Mouse (Mus musculus): ENCODE measurements at regions not wholly inside any gene's neighbourhood (a gene's known extent, or its start where the extent isn't known, plus 50 kb on each side); places are given as distances from the start of the nearest gene placed in this dataset.

DNA sequence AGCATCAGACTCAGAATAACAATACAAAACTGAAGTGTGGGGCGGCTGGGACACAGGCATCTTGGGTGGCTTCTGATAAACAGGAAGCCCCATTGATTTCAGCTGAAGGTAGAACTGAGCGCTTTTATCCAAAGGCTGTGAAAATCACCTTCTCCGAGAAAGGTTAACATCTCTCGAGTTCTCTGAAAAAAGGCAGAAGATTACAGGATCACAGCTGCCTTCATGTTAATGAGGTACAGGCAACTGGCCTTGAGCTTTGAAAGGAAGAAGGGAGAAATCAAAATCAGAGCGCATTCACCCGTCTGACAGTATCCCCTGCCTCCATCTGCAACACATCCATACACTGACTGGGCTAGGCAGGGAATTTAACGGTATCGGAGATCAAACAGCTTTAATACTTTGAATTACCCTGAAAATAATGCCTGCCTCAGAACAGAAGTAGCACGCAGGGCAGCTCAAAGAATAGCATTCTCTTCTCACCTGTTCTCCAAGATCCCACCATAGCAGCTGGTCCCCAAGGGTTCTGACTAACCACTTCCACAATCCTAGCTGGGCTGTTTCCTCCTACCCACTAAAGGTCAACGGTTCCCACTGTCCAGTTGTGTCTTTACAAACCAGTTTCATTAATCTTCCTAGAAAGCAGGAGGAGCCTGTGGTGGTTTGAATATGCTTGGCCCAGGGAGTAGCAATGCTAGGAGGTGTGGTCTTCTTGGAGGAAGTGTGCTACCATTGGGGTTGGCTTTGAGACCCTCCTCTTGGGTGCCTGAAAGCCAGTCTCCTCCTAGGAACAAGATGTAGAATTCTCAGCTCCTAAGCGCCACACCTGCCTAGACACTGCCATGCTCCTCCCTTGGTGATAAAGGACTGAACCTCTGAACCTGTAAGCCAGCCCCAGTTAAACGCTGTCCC lies 141.6 kb downstream of the Sox4 start:
- 65% methylated on average over 12 of the region's 12 CpGs for WGBS
- H3K9me3 ChIP-seq (replicated peaks; ENCODE audit: control insufficient read depth, low read length): no peaks in the 10 kb centered on the region
- no peaks in the 10 kb centered on the region for H3K4me1 ChIP-seq (ENCODE audit: control insufficient read depth, insufficient read depth)
- H3K4me3 ChIP-seq (ENCODE audit: low read depth, low read length): no peak overlapping the region
- H3K27me3 ChIP-seq (ENCODE audit: control insufficient read depth, insufficient read depth, low read length): no peaks in the 10 kb centered on the region
- no peak overlapping the region for H3K9ac ChIP-seq (replicated peaks; ENCODE audit: low read depth, low read length)
- no peaks in the 10 kb centered on the region for H3K36me3 ChIP-seq (replicated peaks; ENCODE audit: control insufficient read depth, insufficient read depth, low read length)
- H3K27ac ChIP-seq (ENCODE audit: low read depth): no peak overlapping the region
- ATAC-seq (ENCODE audit: insufficient read depth, low read depth) (no peak), DNase-seq (ENCODE audit: low spot score) (no peak)
- TF ChIP-seq EP300 (IDR thresholded peaks at IDR 0.05; ENCODE audit: low read depth): no peak
- TF ChIP-seq CTCF (IDR thresholded peaks at IDR 0.05; ENCODE audit: low read depth): no peak
- no peak overlapping the region for H3K4me2 ChIP-seq (ENCODE audit: low read depth, low read length)

DNA sequence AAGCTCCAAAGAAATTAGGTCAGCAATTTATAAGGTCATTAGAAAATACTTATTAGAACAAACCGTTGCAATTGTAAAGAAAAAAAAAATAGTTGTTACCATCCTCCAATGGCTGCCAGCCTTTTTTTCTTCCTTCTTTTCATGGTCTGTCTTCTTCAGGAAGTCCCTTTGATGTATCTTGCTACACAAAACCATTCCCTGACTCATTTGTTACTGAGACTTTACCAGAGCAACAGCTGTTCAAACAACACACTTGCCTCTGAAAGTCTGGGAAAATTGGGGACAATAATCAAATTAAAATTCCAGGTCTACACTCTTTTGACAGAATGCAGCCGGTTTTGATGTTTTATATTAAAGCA lies 142.5 kb downstream of the Sox4 start:
- no peaks in the 10 kb centered on the region for H3K4me1 ChIP-seq (ENCODE audit: control insufficient read depth, insufficient read depth)
- H3K9me3 ChIP-seq (replicated peaks; ENCODE audit: control insufficient read depth, low read length): no peaks in the 10 kb centered on the region
- ATAC-seq (ENCODE audit: insufficient read depth, low read depth) (no peak), DNase-seq (ENCODE audit: low spot score) (no peak)
- H3K36me3 ChIP-seq (replicated peaks; ENCODE audit: control insufficient read depth, insufficient read depth, low read length): no peaks in the 10 kb centered on the region
- 32% methylated on average over 2 of the region's 2 CpGs for WGBS
- TF ChIP-seq EP300 (IDR thresholded peaks at IDR 0.05; ENCODE audit: low read depth): no peak
- TF ChIP-seq CTCF (IDR thresholded peaks at IDR 0.05; ENCODE audit: low read depth): no peak
- no peak overlapping the region for H3K9ac ChIP-seq (replicated peaks; ENCODE audit: low read depth, low read length)
- H3K4me3 ChIP-seq (ENCODE audit: low read depth, low read length): no peak overlapping the region
- H3K27ac ChIP-seq (ENCODE audit: low read depth): no peak overlapping the region
- H3K4me2 ChIP-seq (ENCODE audit: low read depth, low read length): no peak overlapping the region
- no peaks in the 10 kb centered on the region for H3K27me3 ChIP-seq (ENCODE audit: control insufficient read depth, insufficient read depth, low read length)

GRCm38 (mm10) chr13:28810326-28811080 lies 143.0 kb downstream of the Sox4 start:
- no peak for DNase-seq (ENCODE audit: low spot score)
- Histone ChIP-seq H3K36me3 (replicated peaks; ENCODE audit: control insufficient read depth, insufficient read depth, low read length) (no peaks in the 10 kb centered on the region), H3K4me2 (ENCODE audit: low read depth, low read length) (no peak overlapping the region), H3K9ac (replicated peaks; ENCODE audit: low read depth, low read length) (no peak overlapping the region), H3K4me1 (ENCODE audit: control insufficient read depth, insufficient read depth) (no peaks in the 10 kb centered on the region), H3K4me3 (ENCODE audit: low read depth, low read length) (no peak overlapping the region), H3K27ac (ENCODE audit: low read depth) (no peak overlapping the region), H3K9me3 (replicated peaks; ENCODE audit: control insufficient read depth, low read length) (no peaks in the 10 kb centered on the region), H3K27me3 (ENCODE audit: control insufficient read depth, insufficient read depth, low read length) (no peaks in the 10 kb centered on the region)
- TF ChIP-seq EP300 (IDR thresholded peaks at IDR 0.05; ENCODE audit: low read depth) (no peak), CTCF (IDR thresholded peaks at IDR 0.05; ENCODE audit: low read depth) (no peak)
- WGBS: 68% methylated on average over 6 of the region's 6 CpGs
- ATAC-seq (ENCODE audit: insufficient read depth, low read depth): no peak

DNA sequence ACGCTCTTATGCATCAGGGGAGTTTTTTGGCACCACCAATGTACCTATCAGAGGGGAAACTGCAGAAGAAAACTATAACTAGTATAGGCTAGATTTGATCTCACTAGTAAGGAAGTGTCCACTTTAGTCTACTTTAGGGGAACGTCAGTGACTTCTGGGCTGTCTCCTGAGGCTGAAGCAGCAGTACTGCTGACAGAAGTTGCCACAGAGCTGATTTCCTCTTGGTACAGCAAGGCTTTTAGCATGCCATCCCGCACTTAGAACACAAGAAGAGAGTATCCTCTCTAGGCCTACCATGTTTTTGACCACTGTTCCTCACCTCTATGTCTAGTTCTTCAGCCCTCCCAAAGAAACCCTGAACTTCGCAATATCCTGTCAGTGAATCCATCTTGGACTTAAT lies 148.2 kb downstream of the Sox4 start:
- no peak for ATAC-seq (ENCODE audit: insufficient read depth, low read depth)
- Histone ChIP-seq H3K27me3 (ENCODE audit: control insufficient read depth, insufficient read depth, low read length) (no peaks in the 10 kb centered on the region), H3K27ac (ENCODE audit: low read depth) (no peak overlapping the region), H3K4me2 (ENCODE audit: low read depth, low read length) (no peak overlapping the region), H3K9ac (replicated peaks; ENCODE audit: low read depth, low read length) (no peak overlapping the region), H3K4me1 (ENCODE audit: control insufficient read depth, insufficient read depth) (peaks cover 10% of the 10 kb centered on the region; the same call in 1 of the 2 replicates), H3K9me3 (replicated peaks; ENCODE audit: control insufficient read depth, low read length) (no peaks in the 10 kb centered on the region), H3K36me3 (replicated peaks; ENCODE audit: control insufficient read depth, insufficient read depth, low read length) (no peaks in the 10 kb centered on the region), H3K4me3 (ENCODE audit: low read depth, low read length) (no peak overlapping the region)
- 70% methylated on average over 4 of the region's 4 CpGs for whole genome bisulfite sequencing
- DNase-seq (ENCODE audit: low spot score): no peak
- no peak for TF ChIP-seq CTCF (IDR thresholded peaks at IDR 0.05; ENCODE audit: low read depth)
- no peak for TF ChIP-seq EP300 (IDR thresholded peaks at IDR 0.05; ENCODE audit: low read depth)

DNA sequence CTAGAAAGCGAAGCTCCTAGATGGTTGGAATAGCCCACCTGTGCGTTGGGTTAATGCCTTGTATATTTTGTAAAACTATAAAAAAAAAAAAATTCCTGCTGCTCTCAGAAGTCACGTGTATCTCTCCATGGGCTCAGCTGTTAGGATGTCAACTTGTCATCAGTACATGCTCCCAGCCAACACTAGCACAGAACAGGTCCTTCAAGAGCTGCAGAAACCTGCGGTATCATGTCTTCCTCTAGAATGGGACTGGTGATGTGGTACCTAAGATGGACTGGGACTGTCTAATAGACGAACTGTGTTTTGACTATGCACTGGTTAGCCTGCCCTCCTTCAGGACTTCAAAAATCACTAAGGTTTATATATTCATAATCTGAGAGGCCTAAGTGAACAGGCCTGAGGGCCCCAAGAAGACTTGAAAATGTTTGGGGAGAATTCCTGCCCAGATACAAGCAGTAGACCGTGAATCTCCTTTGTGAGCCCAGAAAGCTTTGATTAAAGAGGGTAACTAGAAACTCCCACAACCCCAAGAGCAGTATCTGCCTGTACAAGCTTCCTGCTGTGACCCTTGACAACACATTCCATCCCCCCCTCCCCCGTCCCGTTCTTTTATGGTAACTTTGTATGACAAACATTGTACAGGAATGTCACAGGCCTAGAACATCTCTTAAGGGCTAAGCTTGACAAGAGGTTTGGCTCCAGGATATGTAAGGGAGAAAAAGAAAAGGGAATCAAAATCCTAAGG lies 152.1 kb downstream of the Sox4 start:
- Histone ChIP-seq H3K27me3 (ENCODE audit: control insufficient read depth, insufficient read depth, low read length) (no peaks in the 10 kb centered on the region), H3K36me3 (replicated peaks; ENCODE audit: control insufficient read depth, insufficient read depth, low read length) (no peaks in the 10 kb centered on the region), H3K4me3 (ENCODE audit: low read depth, low read length) (no peak overlapping the region), H3K27ac (ENCODE audit: low read depth) (no peak overlapping the region), H3K9me3 (replicated peaks; ENCODE audit: control insufficient read depth, low read length) (no peaks in the 10 kb centered on the region), H3K4me1 (ENCODE audit: control insufficient read depth, insufficient read depth) (peaks cover 10% of the 10 kb centered on the region; the same call in 1 of the 2 replicates), H3K4me2 (ENCODE audit: low read depth, low read length) (no peak overlapping the region), H3K9ac (replicated peaks; ENCODE audit: low read depth, low read length) (no peak overlapping the region)
- no peak for DNase-seq (ENCODE audit: low spot score)
- ATAC-seq (ENCODE audit: insufficient read depth, low read depth): no peak
- 46% methylated on average over 8 of the region's 8 CpGs for WGBS
- TF ChIP-seq CTCF (IDR thresholded peaks at IDR 0.05; ENCODE audit: low read depth) (no peak), EP300 (IDR thresholded peaks at IDR 0.05; ENCODE audit: low read depth) (no peak)
